In the genomic region with DNA sequence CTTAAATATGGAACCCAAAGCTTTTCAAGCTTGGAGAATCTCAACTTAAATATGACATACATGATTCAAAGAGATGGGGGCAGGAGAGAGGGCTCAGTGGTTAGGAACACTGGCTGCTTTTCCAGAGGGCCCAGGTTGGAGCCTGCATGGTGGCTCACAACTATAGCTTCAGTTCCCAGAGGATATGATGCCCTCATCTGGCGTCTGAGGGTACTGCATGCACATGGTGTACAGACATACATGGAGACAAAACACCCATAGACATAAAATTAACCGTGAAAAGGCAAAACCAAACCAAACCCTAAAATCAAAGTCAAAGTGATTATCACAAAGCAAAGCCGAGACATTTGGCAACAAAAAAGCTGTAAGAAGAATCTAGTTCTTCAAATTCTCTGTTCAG, we compare ENCODE assay signal across 10 mouse cellular contexts. TPM values are rescaled to one million over a fixed set of nuclear protein-coding genes. Genes with fewer than 3 reads are reported as not detected.
DNase-seq lines count a peak whose midpoint lies in the region; ATAC-seq and TF ChIP-seq lines count a peak whose summit lies in the region.
"Had no signal": no experiment of that assay in that cellular context is flagged by ENCODE, and none has a peak within 500 bp of the region (broad histone marks: within the 10 kb centered on the region; RNA-seq: fewer than 3 reads in every experiment).

No protein-coding gene starts in this region.

- no peak overlapping the region for H3K27ac ChIP-seq in kidney, postnatal 0 days
- H3K27ac ChIP-seq in kidney, embryonic 14.5 days (ENCODE audit: low read depth, low read length), result no peak overlapping the region
- H3K27ac ChIP-seq in ES-E14 (ENCODE audit: insufficient read depth, low read depth, low read length, poor library complexity, severe bottlenecking), result no peak overlapping the region
- no peak overlapping the region for H3K27ac ChIP-seq in hindbrain, postnatal 0 days
- no peak overlapping the region for H3K27ac ChIP-seq in midbrain, embryonic 16.5 days (ENCODE audit: low read length)
- H3K27ac ChIP-seq: limb, embryonic 13.5 days had no signal

- no peaks in the 10 kb centered on the region for H3K4me1 ChIP-seq in kidney, postnatal 0 days (replicated peaks; ENCODE audit: insufficient read depth, low read length)
- H3K4me1 ChIP-seq in kidney, embryonic 14.5 days (ENCODE audit: control insufficient read depth, insufficient read depth, low read length), result no peaks in the 10 kb centered on the region
- no peaks in the 10 kb centered on the region for H3K4me1 ChIP-seq in ES-E14 (ENCODE audit: control insufficient read depth in 2 of 2, insufficient read depth in 2 of 2, low read length in 2 of 2, poor library complexity in 1 of 2)
- no peaks in the 10 kb centered on the region for H3K4me1 ChIP-seq in hindbrain, postnatal 0 days (ENCODE audit: insufficient read depth, low read length)
- H3K4me1 ChIP-seq in midbrain, embryonic 16.5 days (ENCODE audit: control insufficient read depth, insufficient read depth, low read length), result peaks cover 12% of the 10 kb centered on the region

- no peak overlapping the region for H3K4me3 ChIP-seq in kidney, postnatal 0 days (replicated peaks; ENCODE audit: low read depth, low read length)
- H3K4me3 ChIP-seq in kidney, embryonic 14.5 days (ENCODE audit: low read length), result no peak overlapping the region
- no peak overlapping the region for H3K4me3 ChIP-seq in ES-E14 (ENCODE audit: insufficient read depth in 1 of 2, low read depth in 1 of 2, low read length in 2 of 2, poor library complexity in 1 of 2, severe bottlenecking in 1 of 2)
- H3K4me3 ChIP-seq in hindbrain, postnatal 0 days (ENCODE audit: low read length), result no peak overlapping the region
- no peak overlapping the region; the same call in 1 of the 2 replicates for H3K4me3 ChIP-seq in midbrain, embryonic 16.5 days (ENCODE audit: low read depth, low read length)
- H3K4me3 ChIP-seq: erythroblast, embryonic 14.5 days; limb, embryonic 13.5 days had no signal

- in situ Hi-C loops in ES-E14 (cut with MboI; ENCODE audit: low sequenced_read_pairs in 2 of 2, unreplicated experiment in 2 of 2), result no loop called here

- no peak for ATAC-seq in kidney, postnatal 0 days (replicated peaks; ENCODE audit: low FRiP score, low read depth)
- ATAC-seq in kidney, embryonic 14.5 days (ENCODE audit: low FRiP score, low TSS enrichment), result no peak
- no peak for ATAC-seq in hindbrain, postnatal 0 days
- ATAC-seq in midbrain, embryonic 16.5 days, result no peak

- DNase-seq in kidney, postnatal 0 days (ENCODE audit: low spot score), result no peak
- peak; percentile 73 for DNase-seq in ES-E14 (ENCODE audit: low read depth, low spot score)
- DNase-seq in c-Kit-negative CD71-positive TER-119-positive erythroid progenitor cells, embryonic 14.5 days (ENCODE audit: low read depth, low spot score), result peak; percentile 15
- DNase-seq in hindbrain, postnatal 0 days (ENCODE audit: low spot score), result peak; percentile 78
- no peak for DNase-seq in heart, adult 9 months (ENCODE audit: low spot score in 2 of 2)
- no peak for DNase-seq in urinary bladder, adult 2 months (ENCODE audit: low spot score)

- TF ChIP-seq CTCF in kidney, postnatal 0 days (IDR thresholded peaks at IDR 0.05; ENCODE audit: low read depth), result peak; percentile 55
- peak; percentile 73 for TF ChIP-seq CTCF in hindbrain, postnatal 0 days (IDR thresholded peaks at IDR 0.05; ENCODE audit: low read depth)

- H3K27me3 ChIP-seq in kidney, postnatal 0 days (ENCODE audit: insufficient read depth, low read length), result no peaks in the 10 kb centered on the region
- peaks cover 15% of the 10 kb centered on the region for H3K27me3 ChIP-seq in kidney, embryonic 14.5 days (ENCODE audit: control insufficient read depth, insufficient read depth, low read length)
- no peaks in the 10 kb centered on the region for H3K27me3 ChIP-seq in hindbrain, postnatal 0 days (ENCODE audit: insufficient read depth, low read length)
- no peaks in the 10 kb centered on the region; the same call in 1 of the 2 replicates for H3K27me3 ChIP-seq in midbrain, embryonic 16.5 days (ENCODE audit: control insufficient read depth, insufficient read depth, low read depth, low read length)

- no peak overlapping the region for H3K4me2 ChIP-seq in kidney, postnatal 0 days (ENCODE audit: low read length)
- no peak overlapping the region for H3K4me2 ChIP-seq in kidney, embryonic 14.5 days (replicated peaks; ENCODE audit: low read depth, low read length)
- H3K4me2 ChIP-seq in hindbrain, postnatal 0 days (ENCODE audit: low read depth, low read length), result no peak overlapping the region
- peak overlapping the region; percentile 0; the same call in 1 of the 2 replicates for H3K4me2 ChIP-seq in midbrain, embryonic 16.5 days (ENCODE audit: low read length)
- H3K4me2 ChIP-seq: limb, embryonic 13.5 days had no signal

- no peak overlapping the region for H3K9ac ChIP-seq in kidney, postnatal 0 days (ENCODE audit: low read depth, low read length)
- H3K9ac ChIP-seq in kidney, embryonic 14.5 days (ENCODE audit: low read depth, low read length), result no peak overlapping the region
- no peak overlapping the region for H3K9ac ChIP-seq in ES-E14 (ENCODE audit: insufficient read depth, low read depth, low read length, poor library complexity, severe bottlenecking)
- H3K9ac ChIP-seq in hindbrain, postnatal 0 days (replicated peaks; ENCODE audit: low read length), result no peak overlapping the region
- no peak overlapping the region for H3K9ac ChIP-seq in midbrain, embryonic 16.5 days (ENCODE audit: low read depth, low read length)
- H3K9ac ChIP-seq: limb, embryonic 13.5 days had no signal

- H3K36me3 ChIP-seq in kidney, postnatal 0 days (ENCODE audit: insufficient read depth, low read length), result no peaks in the 10 kb centered on the region
- no peaks in the 10 kb centered on the region for H3K36me3 ChIP-seq in kidney, embryonic 14.5 days (ENCODE audit: control insufficient read depth, insufficient read depth, low read length)
- H3K36me3 ChIP-seq in ES-E14 (ENCODE audit: control insufficient read depth, insufficient read depth, low read length, poor library complexity, severe bottlenecking), result no peaks in the 10 kb centered on the region
- no peaks in the 10 kb centered on the region for H3K36me3 ChIP-seq in hindbrain, postnatal 0 days (ENCODE audit: insufficient read depth, low read length)
- H3K36me3 ChIP-seq in midbrain, embryonic 16.5 days (ENCODE audit: control insufficient read depth, insufficient read depth, low read length), result no peaks in the 10 kb centered on the region
- H3K36me3 ChIP-seq: limb, embryonic 13.5 days had no signal

- WGBS in kidney, postnatal 0 days, result 77% methylated on average over 3 of the region's 3 CpGs
- 76% methylated on average over 3 of the region's 3 CpGs for WGBS in kidney, embryonic 14.5 days
- WGBS in hindbrain, postnatal 0 days, result 71% methylated on average over 3 of the region's 3 CpGs
- 80% methylated on average over 3 of the region's 3 CpGs for WGBS in midbrain, embryonic 16.5 days

- H3K9me3 ChIP-seq in kidney, postnatal 0 days (replicated peaks; ENCODE audit: low read length), result no peaks in the 10 kb centered on the region
- no peaks in the 10 kb centered on the region for H3K9me3 ChIP-seq in kidney, embryonic 14.5 days (ENCODE audit: control insufficient read depth, low read length)
- H3K9me3 ChIP-seq in ES-E14 (ENCODE audit: control insufficient read depth, insufficient read depth, low read depth, low read length), result no peaks in the 10 kb centered on the region
- H3K9me3 ChIP-seq in hindbrain, postnatal 0 days (ENCODE audit: low read length), result no peaks in the 10 kb centered on the region
- no peaks in the 10 kb centered on the region; the same call in 1 of the 2 replicates for H3K9me3 ChIP-seq in midbrain, embryonic 16.5 days (replicated peaks; ENCODE audit: control insufficient read depth, low read length, poor library complexity, severe bottlenecking)
- H3K9me3 ChIP-seq: limb, embryonic 13.5 days had no signal

TF ChIP-seq in ES-E14, 5 proteins besides CTCF, POLR2A, EP300 and RAD21:
- TF ChIP-seq ZC3H11A (IDR thresholded peaks at IDR 0.05; ENCODE audit: borderline replicate concordance, low read depth, low read length) (peak; percentile 64), ZNF384 (IDR thresholded peaks at IDR 0.05; ENCODE audit: low read depth, low read length) (no peak)

RNA-seq across cellular contexts. Expression of a gene that starts 1.6 kb away (rescaled TPM):
- 1.7 TPM in 2 replicates for polyA plus RNA-seq in kidney, postnatal 0 days (2015; fragmentation: Nextera tagmentation; extraction: Ambion mirVana)
- 1.4 and 2.3 TPM in 2 replicates for polyA plus RNA-seq in kidney, embryonic 14.5 days (2014; fragmentation: Nextera tagmentation; extraction: Ambion mirVana)
- total RNA-seq in ES-E14 (2012; rRNA removed), result 1.1 and 1.5 TPM in 2 replicates
- 39.8 and 43.1 TPM in 2 replicates for total RNA-seq in hindbrain, postnatal 0 days (2014; rRNA removed)
- polyA plus RNA-seq in hindbrain, postnatal 0 days (2015; fragmentation: Nextera tagmentation; extraction: Ambion mirVana), result 20.9 and 23.1 TPM in 2 replicates
- polyA plus RNA-seq in midbrain, embryonic 16.5 days (2015; fragmentation: Nextera tagmentation; extraction: Ambion mirVana), result 27.2 and 29.0 TPM in 2 replicates
- 0.21 and 0.29 TPM in 2 replicates for polyA plus RNA-seq in urinary bladder, adult 2 months (2012; rRNA removed)
- polyA plus RNA-seq: erythroblast, embryonic 14.5 days had no signal

RNA-seq across cellular contexts. Expression of a gene that starts 46.0 kb away (rescaled TPM):
- polyA plus RNA-seq in kidney, postnatal 0 days (2015; fragmentation: Nextera tagmentation; extraction: Ambion mirVana), result 14.6 and 16.7 TPM in 2 replicates
- polyA plus RNA-seq in kidney, embryonic 14.5 days (2014; fragmentation: Nextera tagmentation; extraction: Ambion mirVana), result 14.2 and 30.2 TPM in 2 replicates
- 17.4 and 17.7 TPM in 2 replicates for total RNA-seq in ES-E14 (2012; rRNA removed)
- total RNA-seq in hindbrain, postnatal 0 days (2014; rRNA removed), result 32.4 and 32.7 TPM in 2 replicates
- polyA plus RNA-seq in hindbrain, postnatal 0 days (2015; fragmentation: Nextera tagmentation; extraction: Ambion mirVana), result 17.8 and 19.1 TPM in 2 replicates
- 36.7 and 42.8 TPM in 2 replicates for polyA plus RNA-seq in midbrain, embryonic 16.5 days (2015; fragmentation: Nextera tagmentation; extraction: Ambion mirVana)
- polyA plus RNA-seq in urinary bladder, adult 2 months (2012; rRNA removed), result 20.5 and 22.0 TPM in 2 replicates

RNA-seq across cellular contexts. Expression of a gene that starts 48.5 kb away (rescaled TPM):
- 5.2 and 6.3 TPM in 2 replicates for polyA plus RNA-seq in kidney, postnatal 0 days (2015; fragmentation: Nextera tagmentation; extraction: Ambion mirVana)
- 2.8 and 5.2 TPM in 2 replicates for polyA plus RNA-seq in kidney, embryonic 14.5 days (2014; fragmentation: Nextera tagmentation; extraction: Ambion mirVana)
- total RNA-seq in ES-E14 (2012; rRNA removed), result 3.1 and 5.2 TPM in 2 replicates
- 13.5 and 24.3 TPM in 2 replicates for total RNA-seq in hindbrain, postnatal 0 days (2014; rRNA removed)
- polyA plus RNA-seq in hindbrain, postnatal 0 days (2015; fragmentation: Nextera tagmentation; extraction: Ambion mirVana), result 11.2 and 11.8 TPM in 2 replicates
- polyA plus RNA-seq in midbrain, embryonic 16.5 days (2015; fragmentation: Nextera tagmentation; extraction: Ambion mirVana), result 8.9 and 11.2 TPM in 2 replicates
- polyA plus RNA-seq in urinary bladder, adult 2 months (2012; rRNA removed), result 5.1 and 5.8 TPM in 2 replicates

Comparison
In these comparisons a context has a peak if more than half of its experiments do, and no peak if none do; other contexts are left out.
1. DNase-seq: peak in ES-E14 (single experiment), c-Kit-negative CD71-positive TER-119-positive erythroid progenitor cells, embryonic 14.5 days (single experiment) and hindbrain, postnatal 0 days (single experiment); none in kidney, postnatal 0 days (single experiment), heart, adult 9 months (0 of 2) and urinary bladder, adult 2 months (single experiment).